Mouse (Mus musculus): ENCODE data around the gene Pex5. TPM values are rescaled to one million over a fixed set of nuclear protein-coding genes. Genes with fewer than 3 reads are reported as not detected.

Pex5 gene
- total RNA-seq, 1 experiment = 35.7 TPM

DNA sequence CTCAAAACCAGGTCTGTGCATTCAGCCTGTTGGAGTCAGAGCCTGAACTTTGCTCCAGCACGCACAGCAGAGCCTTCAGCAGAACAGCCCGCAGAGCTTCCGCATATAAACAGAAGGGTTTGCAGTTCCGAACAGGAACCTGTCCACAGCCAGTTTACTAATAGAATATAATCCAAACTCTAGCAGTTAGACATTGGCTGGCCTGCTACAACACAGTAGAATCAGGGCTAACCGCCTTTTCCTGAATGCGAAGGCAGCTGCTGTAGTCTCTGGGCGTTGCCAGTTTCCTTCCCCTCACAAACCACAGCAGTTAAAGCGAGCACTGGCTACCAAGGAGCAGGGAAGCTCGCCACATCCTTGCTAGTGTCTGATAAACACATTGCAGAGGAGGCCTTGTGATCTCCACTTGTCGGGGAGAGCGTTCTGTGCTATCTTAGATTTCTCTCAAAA lies 39.4 kb downstream of the Pex5 start:
- no peak overlapping the region for H3K4me3 ChIP-seq (ENCODE audit: insufficient read depth in 1 of 2, low read depth in 1 of 2, low read length in 2 of 2, poor library complexity in 1 of 2, severe bottlenecking in 1 of 2)
- no peak overlapping the region for H3K9ac ChIP-seq (ENCODE audit: insufficient read depth, low read depth, low read length, poor library complexity, severe bottlenecking)
- TF ChIP-seq ZNF384 (IDR thresholded peaks at IDR 0.05; ENCODE audit: low read depth, low read length) = no peak
- TF ChIP-seq HCFC1 (IDR thresholded peaks at IDR 0.05; ENCODE audit: borderline replicate concordance, insufficient read depth, low read length) = no peak
- DNase-seq (ENCODE audit: low read depth, low spot score) = no peak
- no peaks in the 10 kb centered on the region for H3K4me1 ChIP-seq (ENCODE audit: control insufficient read depth in 2 of 2, insufficient read depth in 2 of 2, low read length in 2 of 2, poor library complexity in 1 of 2)
- H3K27ac ChIP-seq (ENCODE audit: insufficient read depth, low read depth, low read length, poor library complexity, severe bottlenecking) = no peak overlapping the region
- H3K9me3 ChIP-seq (ENCODE audit: control insufficient read depth, insufficient read depth, low read depth, low read length) = no peaks in the 10 kb centered on the region
- in situ Hi-C loops (cut with MboI; ENCODE audit: low sequenced_read_pairs in 2 of 2, unreplicated experiment in 2 of 2) = loop anchor here in 1 of 2 experiments (10.0 kb wide), 1 partner anchor 111 kb away; no protein-coding TSS in a partner anchor
- no peaks in the 10 kb centered on the region for H3K36me3 ChIP-seq (ENCODE audit: control insufficient read depth, insufficient read depth, low read length, poor library complexity, severe bottlenecking)

DNA sequence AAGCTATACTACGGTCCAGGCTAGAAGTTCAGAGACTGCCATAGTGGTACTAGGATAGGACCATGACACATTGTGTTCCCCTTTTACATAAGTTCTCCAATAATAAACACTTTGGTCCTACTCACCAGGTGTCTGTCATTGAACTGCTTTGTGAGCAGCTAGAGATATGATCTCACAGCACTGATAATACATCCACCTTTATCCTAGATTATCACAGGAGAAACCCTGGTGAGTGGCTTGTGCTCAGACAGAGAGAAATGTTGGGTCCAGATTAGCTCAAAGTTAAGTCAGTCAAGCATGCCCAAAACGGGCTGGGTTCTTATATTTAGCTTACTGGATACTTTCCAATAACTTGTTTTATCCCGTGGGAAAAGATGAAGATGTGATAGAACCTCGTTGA lies 40.2 kb downstream of the Pex5 start:
- H3K9me3 ChIP-seq (ENCODE audit: control insufficient read depth, insufficient read depth, low read depth, low read length) = no peaks in the 10 kb centered on the region
- no peaks in the 10 kb centered on the region for H3K4me1 ChIP-seq (ENCODE audit: control insufficient read depth in 2 of 2, insufficient read depth in 2 of 2, low read length in 2 of 2, poor library complexity in 1 of 2)
- H3K36me3 ChIP-seq (ENCODE audit: control insufficient read depth, insufficient read depth, low read length, poor library complexity, severe bottlenecking) = no peaks in the 10 kb centered on the region
- in situ Hi-C loops (cut with MboI; ENCODE audit: low sequenced_read_pairs in 2 of 2, unreplicated experiment in 2 of 2) = loop anchor here in 1 of 2 experiments (10.0 kb wide), 1 partner anchor 110 kb away; no protein-coding TSS in a partner anchor
- no peak overlapping the region for H3K27ac ChIP-seq (ENCODE audit: insufficient read depth, low read depth, low read length, poor library complexity, severe bottlenecking)
- TF ChIP-seq MAFK (IDR thresholded peaks at IDR 0.05; ENCODE audit: insufficient read depth, low read depth, low read length) = no peak
- TF ChIP-seq ZC3H11A (IDR thresholded peaks at IDR 0.05; ENCODE audit: borderline replicate concordance, low read depth, low read length) = no peak
- TF ChIP-seq HCFC1 (IDR thresholded peaks at IDR 0.05; ENCODE audit: borderline replicate concordance, insufficient read depth, low read length) = no peak
- TF ChIP-seq ZNF384 (IDR thresholded peaks at IDR 0.05; ENCODE audit: low read depth, low read length) = no peak
- TF ChIP-seq CHD2 (IDR thresholded peaks at IDR 0.05; ENCODE audit: low read depth, low read length) = no peak
- H3K4me3 ChIP-seq (ENCODE audit: insufficient read depth in 1 of 2, low read depth in 1 of 2, low read length in 2 of 2, poor library complexity in 1 of 2, severe bottlenecking in 1 of 2) = no peak overlapping the region
- H3K9ac ChIP-seq (ENCODE audit: insufficient read depth, low read depth, low read length, poor library complexity, severe bottlenecking) = no peak overlapping the region
- no peak for DNase-seq (ENCODE audit: low read depth, low spot score)

DNA sequence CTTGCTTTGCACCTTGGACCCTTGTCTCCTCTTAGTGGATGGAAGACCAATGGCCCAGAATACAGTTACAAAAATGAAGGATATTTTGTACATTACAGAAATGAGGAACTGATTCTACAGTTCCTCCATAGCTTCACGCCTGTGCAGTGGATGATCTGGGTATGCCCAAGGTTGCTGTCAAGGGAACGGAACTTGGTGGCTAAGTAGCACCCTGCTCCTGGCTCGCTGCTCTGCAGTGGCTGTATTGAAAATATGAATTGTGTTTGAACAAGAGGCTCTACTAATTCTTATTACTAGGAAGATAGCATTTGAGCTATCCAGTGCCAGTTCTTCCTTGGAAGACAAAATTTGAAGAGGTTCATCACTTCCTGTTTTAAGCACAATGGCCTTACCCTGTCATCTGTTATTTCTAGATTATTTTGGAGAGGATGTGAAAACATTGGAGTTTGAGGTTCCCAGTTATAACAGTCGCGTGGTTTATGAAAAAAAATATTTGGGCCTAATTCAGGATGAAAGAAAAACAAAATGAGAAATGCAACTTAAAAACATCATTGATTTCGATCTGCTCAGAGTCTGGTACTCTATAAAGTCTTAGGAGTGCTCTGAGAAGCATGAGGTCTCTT lies 41.2 kb downstream of the Pex5 start:
- Histone ChIP-seq H3K4me3 (ENCODE audit: insufficient read depth in 1 of 2, low read depth in 1 of 2, low read length in 2 of 2, poor library complexity in 1 of 2, severe bottlenecking in 1 of 2) (no peak overlapping the region), H3K36me3 (ENCODE audit: control insufficient read depth, insufficient read depth, low read length, poor library complexity, severe bottlenecking) (no peaks in the 10 kb centered on the region), H3K27ac (ENCODE audit: insufficient read depth, low read depth, low read length, poor library complexity, severe bottlenecking) (no peak overlapping the region), H3K9me3 (ENCODE audit: control insufficient read depth, insufficient read depth, low read depth, low read length) (no peaks in the 10 kb centered on the region), H3K9ac (ENCODE audit: insufficient read depth, low read depth, low read length, poor library complexity, severe bottlenecking) (no peak overlapping the region), H3K4me1 (ENCODE audit: control insufficient read depth in 2 of 2, insufficient read depth in 2 of 2, low read length in 2 of 2, poor library complexity in 1 of 2) (no peaks in the 10 kb centered on the region)
- in situ Hi-C loops (cut with MboI; ENCODE audit: low sequenced_read_pairs in 2 of 2, unreplicated experiment in 2 of 2) = loop anchor here in 1 of 2 experiments (10.0 kb wide), 1 partner anchor 109 kb away; no protein-coding TSS in a partner anchor
- no peak for DNase-seq (ENCODE audit: low read depth, low spot score)
- TF ChIP-seq CHD2 (IDR thresholded peaks at IDR 0.05; ENCODE audit: low read depth, low read length) (no peak), MAFK (IDR thresholded peaks at IDR 0.05; ENCODE audit: insufficient read depth, low read depth, low read length) (no peak), HCFC1 (IDR thresholded peaks at IDR 0.05; ENCODE audit: borderline replicate concordance, insufficient read depth, low read length) (no peak), ZC3H11A (IDR thresholded peaks at IDR 0.05; ENCODE audit: borderline replicate concordance, low read depth, low read length) (no peak), ZNF384 (IDR thresholded peaks at IDR 0.05; ENCODE audit: low read depth, low read length) (no peak)

DNA sequence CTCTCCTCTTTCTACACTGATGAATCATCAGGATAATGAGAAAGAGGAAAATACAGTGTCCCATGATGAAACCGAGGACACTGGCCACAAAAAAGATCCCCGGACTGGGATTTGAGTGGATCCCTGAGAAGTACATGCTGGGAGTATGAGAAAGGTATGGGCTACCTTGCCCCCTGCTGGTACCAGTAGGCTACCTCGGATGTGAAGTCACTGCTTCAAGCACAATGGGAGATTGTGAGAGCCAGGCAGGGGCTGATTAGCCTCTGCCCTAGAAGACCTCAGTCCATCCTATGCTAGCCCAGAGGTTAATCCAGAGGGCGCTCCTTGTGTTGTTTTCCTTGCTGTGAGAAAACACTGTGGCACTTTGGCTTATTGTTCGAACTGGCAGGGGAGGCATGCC lies 50.5 kb downstream of the Pex5 start:
- Histone ChIP-seq H3K9me3 (ENCODE audit: control insufficient read depth, insufficient read depth, low read depth, low read length) (no peaks in the 10 kb centered on the region), H3K36me3 (ENCODE audit: control insufficient read depth, insufficient read depth, low read length, poor library complexity, severe bottlenecking) (no peaks in the 10 kb centered on the region), H3K4me3 (ENCODE audit: insufficient read depth in 1 of 2, low read depth in 1 of 2, low read length in 2 of 2, poor library complexity in 1 of 2, severe bottlenecking in 1 of 2) (no peak overlapping the region), H3K27ac (ENCODE audit: insufficient read depth, low read depth, low read length, poor library complexity, severe bottlenecking) (no peak overlapping the region), H3K9ac (ENCODE audit: insufficient read depth, low read depth, low read length, poor library complexity, severe bottlenecking) (no peak overlapping the region), H3K4me1 (ENCODE audit: control insufficient read depth in 2 of 2, insufficient read depth in 2 of 2, low read length in 2 of 2, poor library complexity in 1 of 2) (no peaks in the 10 kb centered on the region)
- no peak for DNase-seq (ENCODE audit: low read depth, low spot score)
- in situ Hi-C loops (cut with MboI; ENCODE audit: low sequenced_read_pairs in 2 of 2, unreplicated experiment in 2 of 2) = no loop called here
- TF ChIP-seq ZC3H11A (IDR thresholded peaks at IDR 0.05; ENCODE audit: borderline replicate concordance, low read depth, low read length) (no peak), MAFK (IDR thresholded peaks at IDR 0.05; ENCODE audit: insufficient read depth, low read depth, low read length) (no peak), CHD2 (IDR thresholded peaks at IDR 0.05; ENCODE audit: low read depth, low read length) (no peak), HCFC1 (IDR thresholded peaks at IDR 0.05; ENCODE audit: borderline replicate concordance, insufficient read depth, low read length) (no peak), ZNF384 (IDR thresholded peaks at IDR 0.05; ENCODE audit: low read depth, low read length) (no peak)

All from ES-E14 (cell line).